In genomic region chr9:49385301-49385700, GRCm38 (mm10) we compare ENCODE assay signal across 32 mouse cellular contexts. TPM values are rescaled to one million over a fixed set of nuclear protein-coding genes. Genes with fewer than 3 reads are reported as not detected.
DNase-seq lines count a peak whose midpoint lies in the region; ATAC-seq and TF ChIP-seq lines count a peak whose summit lies in the region.
"Had no signal": no experiment of that assay in that cellular context is flagged by ENCODE, and none has a peak within 500 bp of the region (broad histone marks: within the 10 kb centered on the region; RNA-seq: fewer than 3 reads in every experiment).

No protein-coding gene starts in this region.

- H3K9me3 ChIP-seq in heart, embryonic 11.5 days (replicated peaks; ENCODE audit: control insufficient read depth, low read length) = no peaks in the 10 kb centered on the region
- H3K9me3 ChIP-seq in heart, postnatal 0 days (replicated peaks; ENCODE audit: control insufficient read depth, low read length) = no peaks in the 10 kb centered on the region
- H3K9me3 ChIP-seq: embryonic facial prominence, embryonic 15.5 days; forebrain, embryonic 15.5 days; hindbrain, embryonic 15.5 days; midbrain, embryonic 10.5 days had no signal

- no peak for TF ChIP-seq POLR2A in kidney, adult 2 months (IDR thresholded peaks at IDR 0.05; ENCODE audit: low read depth, low read length)

- peak; percentile 2 for DNase-seq in kidney, adult 2 months
- DNase-seq in kidney, postnatal 25 days = no peak
- peak; percentile 17 to 49 for DNase-seq in heart, adult 18-20 months
- peak; percentile 43 for DNase-seq in heart, postnatal 0 days (ENCODE audit: low spot score)
- DNase-seq in thymus, postnatal 25 days = no peak
- no peak for DNase-seq in right cerebral cortex, adult 2 months (ENCODE audit: low spot score in 2 of 2)
- no peak for DNase-seq in thymus, postnatal 4 days
- DNase-seq: cerebellum, adult 9-10 months; gastrocnemius, postnatal 25 days; kidney, adult 8-10 months; kidney, postnatal 36 days; layer of hippocampus, postnatal 36 days; lung, postnatal 10 days had no signal

- no peaks in the 10 kb centered on the region; the same call in 1 of the 2 replicates for H3K27me3 ChIP-seq in kidney, adult 2 months (replicated peaks; ENCODE audit: control insufficient read depth, insufficient read depth, low read length)
- H3K27me3 ChIP-seq in heart, embryonic 11.5 days (ENCODE audit: control insufficient read depth, insufficient read depth, low read length) = no peaks in the 10 kb centered on the region
- H3K27me3 ChIP-seq in heart, postnatal 0 days (ENCODE audit: control insufficient read depth, insufficient read depth, low read length) = no peaks in the 10 kb centered on the region
- H3K27me3 ChIP-seq: CH12.LX; embryonic facial prominence, embryonic 15.5 days; forebrain, embryonic 15.5 days; hindbrain, embryonic 15.5 days had no signal

- no peak for TF ChIP-seq CTCF in kidney, adult 2 months (conservative IDR thresholded peaks at IDR 0.05; ENCODE audit: insufficient read depth, insufficient read length, low read depth, low read length)
- TF ChIP-seq CTCF in heart, postnatal 0 days (IDR thresholded peaks at IDR 0.05; ENCODE audit: low read depth) = no peak

- H3K4me1 ChIP-seq in kidney, adult 2 months (ENCODE audit: control insufficient read depth, insufficient read depth, low read length) = no peaks in the 10 kb centered on the region
- H3K4me1 ChIP-seq in heart, embryonic 11.5 days (ENCODE audit: control insufficient read depth, insufficient read depth, low read length) = peaks cover 6% of the 10 kb centered on the region; the same call in 1 of the 2 replicates
- H3K4me1 ChIP-seq in heart, postnatal 0 days (ENCODE audit: control insufficient read depth, insufficient read depth) = 0 out of 2 replicates have a peak, but pooled peaks cover 6% of the 10 kb centered on the region
- H3K4me1 ChIP-seq: embryonic facial prominence, embryonic 15.5 days had no signal

- 30% methylated on average over 7 of the region's 7 CpGs for WGBS in kidney, adult 2 months
- 9% methylated on average over 7 of the region's 7 CpGs for WGBS in heart, embryonic 11.5 days (ENCODE audit: insufficient replicate concordance)
- 7% methylated on average over 7 of the region's 7 CpGs for WGBS in heart, postnatal 0 days

- no peaks in the 10 kb centered on the region for H3K36me3 ChIP-seq in kidney, adult 2 months (ENCODE audit: control insufficient read depth, insufficient read depth, low read length)
- H3K36me3 ChIP-seq in heart, embryonic 11.5 days (ENCODE audit: control insufficient read depth, insufficient read depth, low read length) = no peaks in the 10 kb centered on the region
- H3K36me3 ChIP-seq in heart, postnatal 0 days (replicated peaks; ENCODE audit: control insufficient read depth, insufficient read depth, low read length) = no peaks in the 10 kb centered on the region
- H3K36me3 ChIP-seq: embryonic facial prominence, embryonic 15.5 days; forebrain, embryonic 15.5 days; hindbrain, embryonic 15.5 days; midbrain, embryonic 10.5 days had no signal

- no peak overlapping the region for H3K9ac ChIP-seq in heart, embryonic 11.5 days (ENCODE audit: low read depth, low read length)
- no peak overlapping the region for H3K9ac ChIP-seq in heart, postnatal 0 days (replicated peaks; ENCODE audit: low read depth, low read length)
- H3K9ac ChIP-seq: embryonic facial prominence, embryonic 15.5 days; forebrain, embryonic 15.5 days; hindbrain, embryonic 15.5 days had no signal

- ATAC-seq in heart, embryonic 11.5 days (replicated peaks; ENCODE audit: insufficient number of reproducible peaks, low FRiP score, low TSS enrichment) = no peak
- ATAC-seq in heart, postnatal 0 days (ENCODE audit: insufficient read depth, low read depth) = 0 out of 2 replicates have a peak, but pooled peaks have one; percentile 21

- no peak overlapping the region for H3K4me3 ChIP-seq in kidney, adult 2 months (ENCODE audit: insufficient read depth, low read depth, low read length)
- H3K4me3 ChIP-seq in heart, embryonic 11.5 days (ENCODE audit: low read depth, low read length) = no peak overlapping the region
- no peak overlapping the region for H3K4me3 ChIP-seq in heart, postnatal 0 days (ENCODE audit: low read depth, low read length)
- H3K4me3 ChIP-seq: embryonic facial prominence, embryonic 15.5 days; forebrain, embryonic 15.5 days; hindbrain, embryonic 15.5 days; midbrain, embryonic 10.5 days had no signal

- H3K4me2 ChIP-seq in heart, embryonic 11.5 days = peak overlapping the region; percentile 42
- H3K4me2 ChIP-seq in heart, postnatal 0 days (ENCODE audit: low read depth, low read length) = peak overlapping the region; percentile 32; the same call in 1 of the 2 replicates
- H3K4me2 ChIP-seq: embryonic facial prominence, embryonic 15.5 days; forebrain, embryonic 15.5 days; hindbrain, embryonic 15.5 days had no signal

- H3K27ac ChIP-seq in kidney, adult 2 months (ENCODE audit: insufficient read depth, low read depth, low read length) = no peak overlapping the region
- H3K27ac ChIP-seq in heart, embryonic 11.5 days (ENCODE audit: low read depth, low read length) = peak overlapping the region; percentile 75
- H3K27ac ChIP-seq in heart, postnatal 0 days (ENCODE audit: low read depth) = peak overlapping the region; percentile 69
- H3K27ac ChIP-seq: embryonic facial prominence, embryonic 15.5 days; forebrain, embryonic 15.5 days; hindbrain, embryonic 15.5 days had no signal

- no peak for TF ChIP-seq EP300 in heart, postnatal 0 days (IDR thresholded peaks at IDR 0.05; ENCODE audit: low read depth)

RNA-seq across cellular contexts. Expression of gene Ankk1, which starts 41.5 kb away (rescaled TPM):
- polyA plus RNA-seq in kidney, adult 2 months (2012; rRNA removed) = not detected in 2 replicates
- not detected for total RNA-seq in heart, adult 18-20 months (2021)
- not detected in 2 replicates for polyA plus RNA-seq in heart, embryonic 11.5 days (2014; fragmentation: Nextera tagmentation; extraction: Ambion mirVana)
- not detected in 2 replicates for total RNA-seq in heart, postnatal 0 days (2014; rRNA removed; ENCODE audit: low replicate concordance)
- polyA plus RNA-seq in heart, postnatal 0 days (2015; fragmentation: Nextera tagmentation; extraction: Ambion mirVana) = not detected in 2 replicates
- total RNA-seq: adrenal gland, postnatal 10 days; common myeloid progenitor, adult 5-6 weeks; gastrocnemius, postnatal 25 days; hematopoietic stem cell, adult 5-6 weeks; layer of hippocampus, adult 8-10 months; layer of hippocampus, postnatal 36 days; left cerebral cortex, postnatal 10 days; liver, adult 2 months; MEL; monocyte, adult 5-6 weeks had no signal
- polyA plus RNA-seq: forebrain, embryonic 15.5 days; hindbrain, embryonic 15.5 days; intestine, embryonic 14.5 days; limb, embryonic 11.5 days; liver, adult 2 months; liver, embryonic 16.5 days; midbrain, embryonic 10.5 days; small intestine, adult 2 months had no signal

RNA-seq across cellular contexts. Expression of gene Drd2, which starts 44.9 kb away (rescaled TPM):
- polyA plus RNA-seq in kidney, adult 2 months (2012; rRNA removed) = 0.12 and 0.44 TPM in 2 replicates
- under 1 TPM; 0.75 to 0.94 TPM for total RNA-seq in heart, adult 18-20 months (2021)
- polyA plus RNA-seq in heart, embryonic 11.5 days (2014; fragmentation: Nextera tagmentation; extraction: Ambion mirVana) = not detected in 2 replicates
- total RNA-seq in heart, postnatal 0 days (2014; rRNA removed; ENCODE audit: low replicate concordance) = 1.0 TPM in 1 of 2 replicates, not detected in the other
- polyA plus RNA-seq in heart, postnatal 0 days (2015; fragmentation: Nextera tagmentation; extraction: Ambion mirVana) = 0.12 and 0.18 TPM in 2 replicates
- total RNA-seq: CH12.LX; common myeloid progenitor, adult 5-6 weeks; gastrocnemius, postnatal 25 days; hematopoietic stem cell, adult 5-6 weeks; liver, adult 2 months; MEL; monocyte, adult 5-6 weeks; neutrophil, adult 5-6 weeks had no signal
- polyA plus RNA-seq: limb, embryonic 11.5 days; liver, adult 2 months; liver, embryonic 16.5 days; small intestine, adult 2 months had no signal

Comparison
In these comparisons a context has a peak if more than half of its experiments do, and no peak if none do; other contexts are left out.
1. DNase-seq: peak in kidney, adult 2 months (single experiment), heart, adult 18-20 months (2 of 2) and heart, postnatal 0 days (single experiment); none in kidney, postnatal 25 days (0 of 2), thymus, postnatal 25 days (single experiment), right cerebral cortex, adult 2 months (0 of 2) and thymus, postnatal 4 days (single experiment).